Mouse (Mus musculus): ENCODE measurements at regions not wholly inside any gene's neighbourhood (a gene's known extent, or its start where the extent isn't known, plus 50 kb on each side); places are given as distances from the start of the nearest gene placed in this dataset.

DNA sequence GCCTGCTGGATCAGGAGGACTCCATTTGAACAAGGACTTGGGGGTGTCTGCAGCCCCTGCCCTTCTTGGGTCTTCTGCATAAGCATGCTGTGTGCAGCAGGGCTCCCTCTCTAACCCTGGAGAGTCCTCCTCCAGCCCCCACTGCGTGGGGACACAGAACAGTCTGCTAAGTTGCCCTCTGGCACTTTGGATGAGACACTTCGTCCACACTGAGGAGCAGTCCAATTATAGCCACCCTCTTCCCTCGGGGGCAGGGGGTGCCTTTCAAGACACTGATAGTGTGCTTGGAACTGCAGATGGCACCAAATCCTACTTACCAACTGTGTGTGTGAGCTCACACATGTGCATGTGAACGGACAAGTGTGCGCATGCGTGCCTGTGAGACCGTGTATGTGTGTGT lies 65.9 kb upstream of the Slc45a1 start:
- TF ChIP-seq EP300 (IDR thresholded peaks at IDR 0.05) (no peak), CTCF (IDR thresholded peaks at IDR 0.05) (no peak)

All from lung, postnatal 0 days (tissue).